Mouse (Mus musculus) skeletal muscle tissue, adult 2 months (tissue): ENCODE measurements around the gene Scgb1b27.
"Not testable (repeated sequence)": the region's sequence is repeated elsewhere in the genome, so short reads cannot be mapped to it uniquely, and the experiment has no call there.

Experiments used
- DNase-seq: peaks from one replicate; pipeline ENCODE4 v3.0.0-alpha.2; 2012; ENCODE audit warnings: low read depth, low spot score

The Scgb1b27 gene

DNA sequence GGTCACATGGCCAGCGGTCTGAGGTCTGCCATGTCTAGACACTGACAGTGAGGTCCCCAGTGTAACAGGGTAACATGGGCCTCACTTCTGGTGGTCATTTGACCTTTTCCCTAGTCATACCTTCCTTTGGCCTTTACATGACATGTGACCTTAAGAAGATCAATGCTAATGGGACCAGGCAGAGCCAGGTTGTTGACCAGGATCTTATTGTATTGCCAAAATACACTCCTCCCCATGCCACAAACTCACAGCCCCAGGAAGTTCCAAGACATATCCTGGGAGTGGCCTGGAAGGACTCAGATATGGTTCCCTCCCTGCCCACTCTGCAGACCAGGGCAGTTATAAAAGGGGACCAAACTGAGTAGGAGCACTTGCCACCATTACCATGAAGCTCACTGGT, at the start of gene Scgb1b27:
TSS of gene Scgb1b27 (plus strand) at position 301 of the 400 bp plus-strand sequence.
- DNase-seq: not testable (repeated sequence)

GRCm38 (mm10) chr7:33982281-33982680, 39.0 kb upstream of the Scgb1b27 start:
- not testable (repeated sequence) for DNase-seq

GRCm38 (mm10) chr7:34013842-34014241, 7.4 kb upstream of the Scgb1b27 start, which contains the start of gene Scgb2b27:
Gene Scgb2b27 (minus strand): TSS chr7:34013942.
- no peak for DNase-seq

DNA sequence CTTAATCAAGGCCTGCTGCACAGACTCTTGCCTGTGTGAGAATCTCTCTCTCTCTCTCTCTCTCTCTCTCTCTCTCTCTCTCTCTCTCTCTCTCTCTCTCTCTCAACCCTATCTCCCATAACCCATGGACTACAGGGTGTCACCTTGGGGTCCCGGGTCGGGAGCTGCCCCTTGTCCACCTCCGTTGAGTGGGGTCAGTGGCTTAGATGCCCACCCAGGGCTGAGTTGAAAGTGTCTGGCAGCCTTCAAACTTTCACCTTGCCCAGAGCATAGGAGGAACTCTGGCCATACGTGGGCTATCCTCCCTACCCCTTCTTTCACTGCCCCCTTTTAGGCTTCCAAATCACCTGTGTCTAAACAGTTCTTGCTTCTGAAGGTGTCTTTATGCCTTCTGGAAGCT, 4.4 kb downstream of the Scgb1b27 start:
- DNase-seq: no peak

DNA sequence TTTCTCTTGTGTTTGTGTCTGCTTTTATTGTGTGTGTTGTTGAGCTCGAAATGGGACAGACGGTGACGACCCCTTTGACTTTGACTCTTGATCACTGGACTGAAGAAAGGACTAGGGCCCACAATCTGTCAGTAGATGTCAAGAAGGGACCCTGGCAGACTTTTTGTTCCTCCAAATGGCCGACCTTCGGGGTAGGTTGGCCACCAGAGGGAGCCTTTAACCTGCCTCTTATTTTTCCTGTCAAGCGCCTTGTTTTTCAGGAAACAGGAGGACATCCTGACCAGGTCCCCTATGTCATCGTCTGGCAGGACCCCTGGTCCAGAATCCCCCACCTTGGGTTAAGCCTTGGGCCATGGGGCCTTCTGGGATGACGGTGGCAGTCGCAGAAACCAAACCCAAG, 5.9 kb downstream of the Scgb1b27 start:
- not testable (repeated sequence) for DNase-seq

- DNase-seq: no peak
Observed at GRCm38 (mm10) chr7:34030026-34030425, 8.7 kb downstream of the Scgb1b27 start.

DNA sequence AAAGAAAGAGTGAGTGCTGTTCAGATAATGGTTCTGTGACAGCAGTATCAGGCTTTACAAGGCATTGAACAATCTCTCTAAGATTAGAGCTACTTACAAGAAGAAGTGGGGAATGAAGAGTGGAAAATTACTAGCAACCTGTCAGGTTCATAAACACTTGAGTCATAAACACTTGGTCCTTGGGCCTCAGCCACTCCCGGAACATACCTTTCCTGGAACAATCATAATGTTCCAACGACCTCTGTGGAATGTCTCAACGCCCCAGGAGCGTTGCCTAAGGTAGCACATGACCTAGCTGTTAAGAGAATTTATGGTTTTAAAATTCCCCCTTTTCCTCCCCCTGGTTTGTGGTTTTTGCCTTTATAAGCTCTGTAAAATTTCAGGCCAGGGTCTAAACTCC, 13.3 kb downstream of the Scgb1b27 start:
- not testable (repeated sequence) for DNase-seq

GRCm38 (mm10) chr7:34036076-34036815, 15.0 kb downstream of the Scgb1b27 start:
- DNase-seq: not testable (repeated sequence)

GRCm38 (mm10) chr7:34068132-34068531, 46.8 kb downstream of the Scgb1b27 start:
- not testable (repeated sequence) for DNase-seq
